Mouse (Mus musculus): ENCODE data around the gene Bcl11a.
A peak's percentile ranks its signal among the peaks of the same experiment; 100 is the strongest.

Bcl11a gene

GRCm38 (mm10) chr11:24079392-24080391 is 1.8 kb downstream of the Bcl11a start:
- DNase-seq (ENCODE audit: inconsistent age in 2 of 2, low spot score in 1 of 2): peak; percentile 58 to 86

GRCm38 (mm10) chr11:24080541-24080940 is 2.7 kb downstream of the Bcl11a start:
- peak in 1 of 2 experiments; percentile 44 for DNase-seq (ENCODE audit: inconsistent age in 2 of 2, low spot score in 1 of 2)

GRCm38 (mm10) chr11:24081016-24081686 is 3.3 kb downstream of the Bcl11a start:
- DNase-seq (ENCODE audit: inconsistent age in 2 of 2, low spot score in 1 of 2): peak; percentile 65 to 91

- DNase-seq (ENCODE audit: inconsistent age in 2 of 2, low spot score in 1 of 2): peak; percentile 62 to 84
These were observed 4.0 kb downstream of the Bcl11a start for GRCm38 (mm10) chr11:24081687-24082384.

- no peak for DNase-seq (ENCODE audit: inconsistent age in 2 of 2, low spot score in 1 of 2)
These were observed 4.7 kb downstream of the Bcl11a start for GRCm38 (mm10) chr11:24082385-24083075.

GRCm38 (mm10) chr11:24083076-24083405 is 5.2 kb downstream of the Bcl11a start:
- DNase-seq (ENCODE audit: inconsistent age in 2 of 2, low spot score in 1 of 2): no peak

GRCm38 (mm10) chr11:24083423-24083822 is 5.6 kb downstream of the Bcl11a start:
- DNase-seq (ENCODE audit: inconsistent age in 2 of 2, low spot score in 1 of 2): no peak

GRCm38 (mm10) chr11:24084077-24084476 is 6.2 kb downstream of the Bcl11a start:
- no peak for DNase-seq (ENCODE audit: inconsistent age in 2 of 2, low spot score in 1 of 2)

GRCm38 (mm10) chr11:24084590-24084989 is 6.7 kb downstream of the Bcl11a start:
- DNase-seq (ENCODE audit: inconsistent age in 2 of 2, low spot score in 1 of 2): no peak

GRCm38 (mm10) chr11:24085986-24086385 is 8.1 kb downstream of the Bcl11a start:
- peak; percentile 58 to 78 for DNase-seq (ENCODE audit: inconsistent age in 2 of 2, low spot score in 1 of 2)

- DNase-seq (ENCODE audit: inconsistent age in 2 of 2, low spot score in 1 of 2): peak in 1 of 2 experiments; percentile 39
These were observed 9.2 kb downstream of the Bcl11a start for GRCm38 (mm10) chr11:24087069-24087468.

- DNase-seq (ENCODE audit: inconsistent age in 2 of 2, low spot score in 1 of 2): no peak
These were observed 12.6 kb downstream of the Bcl11a start for GRCm38 (mm10) chr11:24090443-24090842.

GRCm38 (mm10) chr11:24091393-24092080 is 13.7 kb downstream of the Bcl11a start:
- DNase-seq (ENCODE audit: inconsistent age in 2 of 2, low spot score in 1 of 2): no peak

GRCm38 (mm10) chr11:24092618-24093017 is 14.8 kb downstream of the Bcl11a start:
- no peak for DNase-seq (ENCODE audit: inconsistent age in 2 of 2, low spot score in 1 of 2)

- DNase-seq (ENCODE audit: inconsistent age in 2 of 2, low spot score in 1 of 2): no peak
These were observed 16.2 kb downstream of the Bcl11a start for GRCm38 (mm10) chr11:24094086-24094487.

- DNase-seq (ENCODE audit: inconsistent age in 2 of 2, low spot score in 1 of 2): no peak
These were observed 17.4 kb downstream of the Bcl11a start for GRCm38 (mm10) chr11:24095236-24095635.

- DNase-seq (ENCODE audit: inconsistent age in 2 of 2, low spot score in 1 of 2): no peak
These were observed 17.9 kb downstream of the Bcl11a start for GRCm38 (mm10) chr11:24095656-24096353.

GRCm38 (mm10) chr11:24096483-24096882 is 18.6 kb downstream of the Bcl11a start:
- DNase-seq (ENCODE audit: inconsistent age in 2 of 2, low spot score in 1 of 2): no peak

- DNase-seq (ENCODE audit: inconsistent age in 2 of 2, low spot score in 1 of 2): peak in 1 of 2 experiments; percentile 15
These were observed 19.2 kb downstream of the Bcl11a start for GRCm38 (mm10) chr11:24097026-24097425.

GRCm38 (mm10) chr11:24098069-24098468 is 20.2 kb downstream of the Bcl11a start:
- no peak for DNase-seq (ENCODE audit: inconsistent age in 2 of 2, low spot score in 1 of 2)
